Mouse (Mus musculus) cortical plate, adult 2 months (tissue): Measurements from ENCODE around the gene Ttll13.

Experiments
- CTCF ChIP-seq: fragments of 200-500 bp; IDR thresholded peaks from 2 replicates; pipeline ENCODE4 v1.5.1; 2011; ENCODE audit warnings: mild to moderate bottlenecking, control low read depth, low read length; ENCODE audit not compliant: insufficient read depth; ENCODE audit errors: extremely low read depth
- POLR2A ChIP-seq: fragments of 200-500 bp; IDR thresholded peaks from 2 replicates; pipeline ENCODE4 v1.6.1; 2011; ENCODE audit warnings: mild to moderate bottlenecking, low read length, control low read depth; ENCODE audit not compliant: insufficient read depth; ENCODE audit errors: extremely low read depth

DNA sequence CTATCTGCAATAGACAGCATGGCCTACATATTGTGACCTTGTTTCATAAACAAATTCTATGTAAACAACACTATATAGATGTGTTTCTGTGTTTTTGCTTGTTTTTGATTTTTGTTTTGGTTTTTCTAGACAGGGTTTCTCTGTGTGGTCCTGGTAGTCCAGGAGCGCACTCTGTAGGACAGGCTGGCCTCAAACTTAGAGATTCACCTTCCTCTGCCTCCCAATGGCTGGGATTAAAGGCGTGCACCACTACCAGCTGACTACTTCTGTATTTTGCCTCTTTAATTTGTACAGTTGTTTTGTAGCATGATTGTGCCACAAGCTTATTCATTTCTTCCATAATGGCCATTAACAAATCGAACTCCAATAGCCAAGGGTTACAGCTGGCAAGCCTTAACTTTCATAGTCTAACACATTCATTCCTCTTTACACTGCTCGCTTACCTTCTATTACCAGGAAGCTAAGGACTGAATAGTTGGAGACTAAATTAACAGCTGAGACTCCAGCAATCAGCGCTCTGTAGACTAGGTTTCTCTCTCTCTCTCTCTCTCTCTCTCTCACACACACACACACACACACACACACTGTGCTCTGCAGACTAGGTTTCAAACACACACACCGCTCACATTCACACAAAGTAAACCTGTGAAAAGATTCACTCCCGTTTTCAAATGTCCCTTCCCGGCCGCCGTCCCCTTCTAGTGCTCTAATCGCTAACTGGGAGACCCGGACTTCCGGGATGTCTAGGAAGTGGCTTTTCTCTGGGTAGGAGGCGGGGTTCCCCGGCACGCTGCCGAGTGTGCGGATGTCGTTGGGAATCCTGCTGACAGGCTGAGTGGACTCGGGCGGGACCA is 22.9 kb downstream of the Ttll13 start, which contains the start of gene Vps33b:
- TF ChIP-seq CTCF (no peak), POLR2A (0 out of 2 replicates have a peak, but pooled peaks have one; percentile 29)
